Mouse (Mus musculus) naive thymus-derived CD4-positive, alpha-beta T cell, adult 5 months (primary cell): ENCODE results near the gene Suclg1. TPM values are rescaled to one million over a fixed set of nuclear protein-coding genes. Genes with fewer than 3 reads are reported as not detected.

Experiments
- polyA plus RNA-seq: library from polyadenylated mRNA; unstranded; fragments of 100-300 nt; shearing (Covaris generic); gene quantifications from one replicate; pipeline ENCODE4 v1.2.1, GENCODE M21; 2017

Suclg1 gene
- 74.0 TPM for polyA plus RNA-seq

DNA sequence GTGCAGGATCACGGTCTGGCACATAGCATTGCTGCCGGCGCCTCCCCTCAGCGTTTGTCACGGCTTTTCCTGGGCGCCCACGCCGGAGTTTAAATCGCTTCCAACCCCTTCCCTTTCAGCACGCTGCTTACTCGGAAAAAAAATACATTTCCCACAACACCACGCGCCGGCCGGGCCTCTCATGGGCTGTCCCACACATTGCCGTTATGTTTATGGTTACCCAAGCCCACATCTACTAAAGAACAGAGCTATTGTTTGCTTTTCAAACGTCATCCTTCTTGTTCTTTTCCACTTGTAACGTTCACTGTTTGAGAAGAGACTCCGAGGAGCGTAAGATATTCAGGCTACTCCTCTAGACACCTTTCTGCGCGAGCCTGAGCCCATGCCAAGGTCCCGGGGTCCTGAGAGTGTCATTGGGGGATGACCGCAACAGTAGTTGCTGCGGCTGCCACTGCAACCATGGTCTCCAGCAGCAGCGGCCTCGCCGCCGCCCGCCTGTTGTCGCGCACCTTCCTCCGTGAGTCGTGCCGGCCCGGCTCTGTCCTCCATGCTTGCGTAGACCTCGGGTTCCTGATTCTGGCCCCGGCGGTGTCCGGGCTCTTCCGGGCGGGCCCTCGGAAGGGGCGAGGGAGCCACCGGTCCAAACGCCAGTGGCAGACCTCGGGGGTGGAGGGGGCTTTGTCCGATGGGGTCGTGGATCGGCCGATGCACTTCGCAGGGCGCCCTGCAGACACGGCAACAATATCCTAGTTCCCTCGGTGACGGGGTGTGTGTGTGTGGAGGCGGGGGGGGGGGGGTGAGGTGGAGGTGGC is at the start of gene Suclg1:
Gene Suclg1 (plus strand): TSS at position 146 of the 812 bp plus-strand sequence.

DNA sequence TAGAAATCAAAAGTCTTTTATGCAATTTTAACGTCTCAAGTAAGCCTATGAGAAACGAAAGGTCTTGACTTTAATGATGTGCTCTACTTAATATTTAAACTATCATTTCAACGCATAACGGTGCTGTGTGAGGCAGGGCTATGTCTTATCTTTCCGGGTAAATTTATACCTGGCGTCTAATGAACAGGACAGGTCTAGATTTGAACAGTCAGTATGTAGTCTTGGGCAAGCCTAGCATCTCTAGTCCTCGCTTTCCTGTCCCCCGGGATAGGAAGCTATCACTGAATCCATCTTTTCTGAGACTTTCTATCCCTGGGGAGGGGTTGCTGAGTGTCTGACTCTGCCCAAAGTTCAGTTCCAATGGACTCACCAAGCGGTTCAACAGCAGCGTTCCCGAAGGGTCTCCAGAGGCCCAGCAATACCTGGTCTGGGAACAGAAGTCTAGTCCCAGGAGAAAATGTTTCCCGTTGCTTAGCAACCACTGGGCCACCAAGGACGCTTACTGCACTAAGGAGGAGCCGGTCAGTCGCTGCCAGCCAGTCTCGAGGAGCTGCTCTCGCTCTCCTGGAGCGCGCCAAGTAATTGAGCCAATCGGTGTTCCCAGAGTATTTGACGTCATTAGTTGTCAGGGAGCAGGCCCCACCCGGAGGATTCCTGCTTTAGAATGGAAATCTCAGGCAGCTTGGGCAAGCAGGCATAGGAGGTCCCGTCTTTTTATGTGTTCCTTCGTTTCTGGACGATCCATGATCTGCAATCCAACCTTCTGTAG is 26.8 kb upstream of the Suclg1 start, which contains the start of gene Dnah6:
Gene Dnah6 (minus strand): TSS at position 463 of the 769 bp plus-strand sequence.

Other genes with a start within 250 kb of the Suclg1 start
- gene Dnah6, start 26.7 kb upstream of the Suclg1 start, polyA plus RNA-seq = not detected
- gene 4931417E11Rik, start 221.3 kb downstream of the Suclg1 start, polyA plus RNA-seq = not detected